Mouse (Mus musculus) liver, embryonic 12.5 days (tissue): ENCODE data around the gene Lexm. TPM values are rescaled to one million over a fixed set of nuclear protein-coding genes. Genes with fewer than 3 reads are reported as not detected.

ENCODE experiments used
- ATAC-seq: fragments of 200-750 bp; cut with Nextera tagmentation; 2 replicates; pipeline ENCODE4 v1.8.0; 2017; ENCODE audit warnings: moderate number of reproducible peaks, mild to moderate bottlenecking, moderate library complexity
- H3K27ac ChIP-seq: fragments of 300-500 bp; sonication (generic); 2 replicates; pipeline ENCODE4 v1.5.1; 2016; ENCODE audit warnings: mild to moderate bottlenecking
- H3K27me3 ChIP-seq: fragments of 300-500 bp; sonication (generic); replicated peaks from 2 replicates; pipeline ENCODE4 v1.6.1; 2016; ENCODE audit warnings: mild to moderate bottlenecking, moderate library complexity
- H3K36me3 ChIP-seq: fragments of 300-500 bp; sonication (generic); 2 replicates; pipeline ENCODE4 v1.6.1; 2016; ENCODE audit warnings: mild to moderate bottlenecking, moderate library complexity
- H3K4me1 ChIP-seq: fragments of 300-500 bp; sonication (generic); 2 replicates; pipeline ENCODE4 v1.6.1; 2016
- H3K4me2 ChIP-seq: fragments of 300-500 bp; sonication (generic); 2 replicates; pipeline ENCODE4 v1.6.1; 2016; ENCODE audit warnings: mild to moderate bottlenecking, moderate library complexity
- H3K4me3 ChIP-seq: fragments of 300-500 bp; sonication (generic); 2 replicates; pipeline ENCODE4 v1.5.1; 2016; ENCODE audit warnings: mild to moderate bottlenecking, moderate library complexity
- H3K9ac ChIP-seq: fragments of 300-500 bp; sonication (generic); 2 replicates; pipeline ENCODE4 v1.6.1; 2016; ENCODE audit warnings: mild to moderate bottlenecking, moderate library complexity
- H3K9me3 ChIP-seq: fragments of 300-500 bp; sonication (generic); replicated peaks from 2 replicates; pipeline ENCODE4 v1.6.1; 2016; ENCODE audit warnings: mild to moderate bottlenecking, moderate library complexity
- WGBS: fragments of 180-500 bp; shearing (Covaris S2); methylation state at CpG from one replicate; pipeline ENCODE4 v1.1.7; 2016; ENCODE audit not compliant: insufficient replicate concordance; 5-methylcytosine and 5-hydroxymethylcytosine counted together
- polyA plus RNA-seq: library from polyadenylated mRNA; unstranded; fragments of >200 nt; fragmentation: Nextera tagmentation; extraction: Ambion mirVana; gene quantifications from 2 replicates; pipeline ENCODE4 v1.2.1, GENCODE M21; 2016

The Lexm gene
- polyA plus RNA-seq, 1 experiment from 2014 or later: 0.26 TPM

GRCm38 (mm10) chr4:106597741-106598140 is 19.3 kb downstream of the Lexm start:
- WGBS: 62% methylated on average over 4 of the region's 4 CpGs
- no peak for ATAC-seq
- Histone ChIP-seq H3K9ac (no peak overlapping the region), H3K36me3 (no peaks in the 10 kb centered on the region), H3K4me2 (no peak overlapping the region), H3K27me3 (no peaks in the 10 kb centered on the region), H3K27ac (no peak overlapping the region), H3K4me1 (0 out of 2 replicates have a peak, but pooled peaks cover 2% of the 10 kb centered on the region), H3K9me3 (0 out of 2 replicates have a peak, but pooled peaks cover 5% of the 10 kb centered on the region), H3K4me3 (no peak overlapping the region)

DNA sequence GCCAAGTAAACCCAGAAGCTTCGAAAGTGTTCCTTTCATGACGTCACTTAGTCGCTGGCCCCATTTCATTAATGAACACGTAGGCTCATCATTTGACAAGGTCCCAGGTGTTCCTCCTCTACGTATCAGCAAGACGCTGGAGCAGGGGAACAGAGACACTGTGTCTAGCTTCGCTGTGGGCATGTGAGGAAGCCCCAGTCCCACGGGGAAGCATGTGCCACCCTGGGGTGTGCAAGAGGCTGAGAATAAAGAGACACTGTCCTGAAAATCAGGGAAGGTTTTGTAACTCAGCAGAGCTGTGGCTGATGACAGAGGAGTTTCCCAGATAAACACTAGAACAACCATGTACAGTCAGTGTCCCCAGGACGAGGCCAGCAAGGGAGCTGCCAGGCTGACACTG is 20.0 kb downstream of the Lexm start:
- Histone ChIP-seq H3K4me1 (0 out of 2 replicates have a peak, but pooled peaks cover 2% of the 10 kb centered on the region), H3K4me2 (no peak overlapping the region), H3K9ac (no peak overlapping the region), H3K27me3 (no peaks in the 10 kb centered on the region), H3K36me3 (no peaks in the 10 kb centered on the region), H3K9me3 (0 out of 2 replicates have a peak, but pooled peaks cover 5% of the 10 kb centered on the region), H3K4me3 (no peak overlapping the region), H3K27ac (no peak overlapping the region)
- no peak for ATAC-seq
- 67% methylated on average over 9 of the region's 9 CpGs for WGBS

GRCm38 (mm10) chr4:106596200-106596599 is 20.8 kb downstream of the Lexm start:
- Histone ChIP-seq H3K9me3 (0 out of 2 replicates have a peak, but pooled peaks cover 5% of the 10 kb centered on the region), H3K4me1 (0 out of 2 replicates have a peak, but pooled peaks cover 2% of the 10 kb centered on the region), H3K4me3 (no peak overlapping the region), H3K36me3 (0 out of 2 replicates have a peak, but pooled peaks cover under 1% of the 10 kb centered on the region), H3K27ac (no peak overlapping the region), H3K9ac (no peak overlapping the region), H3K4me2 (no peak overlapping the region), H3K27me3 (no peaks in the 10 kb centered on the region)
- 50% methylated on average over 3 of the region's 3 CpGs for WGBS
- ATAC-seq: no peak

- Histone ChIP-seq H3K27ac (no peak overlapping the region), H3K9ac (no peak overlapping the region), H3K4me2 (no peak overlapping the region), H3K4me1 (no peaks in the 10 kb centered on the region), H3K9me3 (no peaks in the 10 kb centered on the region), H3K36me3 (peaks cover 26% of the 10 kb centered on the region), H3K4me3 (no peak overlapping the region), H3K27me3 (no peaks in the 10 kb centered on the region)
- ATAC-seq: no peak
- 50% methylated on average over 7 of the region's 7 CpGs for WGBS
Measured at GRCm38 (mm10) chr4:106593636-106594035, 23.4 kb downstream of the Lexm start.

DNA sequence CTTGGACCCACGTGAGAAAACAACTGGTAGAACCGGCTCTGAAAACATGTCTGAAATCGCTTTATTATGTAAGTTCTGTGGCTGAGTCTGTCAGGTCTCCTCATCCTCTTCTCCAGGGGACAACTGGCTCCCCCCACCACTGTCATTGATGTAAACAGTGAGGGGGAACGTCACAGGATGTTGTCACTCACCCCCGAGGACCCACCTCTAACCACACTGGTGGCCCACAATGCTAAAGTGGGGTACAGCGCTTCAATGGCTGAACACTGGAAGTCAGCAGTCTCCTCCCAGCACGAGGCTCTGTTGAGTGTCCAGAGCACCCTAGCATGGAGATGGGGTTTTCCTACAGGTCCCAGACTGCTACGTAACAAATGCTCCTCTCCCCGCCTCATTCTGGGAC is 26.2 kb downstream of the Lexm start:
- ATAC-seq: no peak
- no peaks in the 10 kb centered on the region for H3K9me3 ChIP-seq
- 78% methylated on average over 9 of the region's 9 CpGs for WGBS
- no peak overlapping the region for H3K4me2 ChIP-seq
- H3K27me3 ChIP-seq: no peaks in the 10 kb centered on the region
- no peak overlapping the region for H3K4me3 ChIP-seq
- no peaks in the 10 kb centered on the region for H3K4me1 ChIP-seq
- H3K36me3 ChIP-seq: peaks cover 54% of the 10 kb centered on the region
- no peak overlapping the region for H3K27ac ChIP-seq
- H3K9ac ChIP-seq: no peak overlapping the region

GRCm38 (mm10) chr4:106590142-106590541 is 26.9 kb downstream of the Lexm start:
- ATAC-seq: no peak
- H3K27me3 ChIP-seq: no peaks in the 10 kb centered on the region
- no peaks in the 10 kb centered on the region for H3K4me1 ChIP-seq
- H3K9ac ChIP-seq: no peak overlapping the region
- H3K9me3 ChIP-seq: no peaks in the 10 kb centered on the region
- no peak overlapping the region for H3K4me2 ChIP-seq
- H3K4me3 ChIP-seq: no peak overlapping the region
- H3K27ac ChIP-seq: 0 out of 2 replicates have a peak overlapping the region, but pooled peaks have one; percentile 6
- 75% methylated on average over 9 of the region's 9 CpGs for WGBS
- peaks cover 61% of the 10 kb centered on the region for H3K36me3 ChIP-seq

DNA sequence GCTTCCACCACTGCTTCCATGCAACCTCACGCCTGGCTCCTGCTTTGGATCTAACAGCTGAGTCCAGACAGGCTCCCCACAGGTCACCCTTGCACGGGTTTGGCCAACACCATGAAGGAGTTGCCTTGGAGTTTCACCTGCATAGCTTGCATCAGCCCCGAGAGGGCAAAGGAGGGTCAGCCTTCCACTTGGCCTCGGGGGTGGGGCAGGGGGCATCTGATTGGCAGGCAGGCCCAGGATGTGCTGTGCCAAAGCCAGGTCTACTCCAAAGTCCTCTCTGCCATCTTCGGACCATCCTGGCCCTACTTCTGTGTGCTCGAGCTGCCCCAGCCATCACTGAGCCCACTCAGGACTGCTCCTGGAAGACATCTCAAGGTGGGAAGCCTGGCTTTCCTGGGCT is 30.0 kb downstream of the Lexm start:
- Histone ChIP-seq H3K9ac (no peak overlapping the region), H3K27ac (no peak overlapping the region), H3K4me3 (no peak overlapping the region), H3K4me2 (no peak overlapping the region), H3K9me3 (no peaks in the 10 kb centered on the region), H3K4me1 (peaks cover 30% of the 10 kb centered on the region), H3K27me3 (no peaks in the 10 kb centered on the region), H3K36me3 (peaks cover 90% of the 10 kb centered on the region)
- no peak for ATAC-seq
- WGBS: 76% methylated on average over 6 of the region's 6 CpGs

DNA sequence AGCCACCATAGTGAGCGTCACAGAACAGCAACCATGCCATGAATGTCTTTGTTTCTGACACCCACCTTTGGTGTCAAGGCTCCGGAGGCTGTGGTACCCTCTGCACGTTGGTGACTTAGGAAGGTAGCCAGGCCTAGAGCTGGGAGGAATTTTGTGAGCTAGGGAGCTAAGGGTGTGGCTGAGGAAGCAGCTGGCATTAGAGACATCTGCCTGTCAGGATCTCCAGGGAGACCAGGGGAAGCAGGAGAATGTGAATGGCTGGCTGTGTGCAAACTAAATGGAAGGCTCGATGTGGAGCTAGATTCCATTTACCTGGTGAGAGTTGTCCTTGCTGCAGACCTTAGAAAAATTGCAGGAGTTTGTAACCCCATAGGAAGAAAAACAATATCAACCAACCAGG is 32.4 kb downstream of the Lexm start:
- 80% methylated on average over 4 of the region's 4 CpGs for WGBS
- H3K36me3 ChIP-seq: peaks cover 98% of the 10 kb centered on the region
- no peak for ATAC-seq
- H3K4me3 ChIP-seq: no peak overlapping the region
- no peaks in the 10 kb centered on the region for H3K9me3 ChIP-seq
- peaks cover 54% of the 10 kb centered on the region for H3K4me1 ChIP-seq
- H3K27ac ChIP-seq: peak overlapping the region; percentile 99
- H3K27me3 ChIP-seq: no peaks in the 10 kb centered on the region
- H3K4me2 ChIP-seq: no peak overlapping the region
- H3K9ac ChIP-seq: no peak overlapping the region

DNA sequence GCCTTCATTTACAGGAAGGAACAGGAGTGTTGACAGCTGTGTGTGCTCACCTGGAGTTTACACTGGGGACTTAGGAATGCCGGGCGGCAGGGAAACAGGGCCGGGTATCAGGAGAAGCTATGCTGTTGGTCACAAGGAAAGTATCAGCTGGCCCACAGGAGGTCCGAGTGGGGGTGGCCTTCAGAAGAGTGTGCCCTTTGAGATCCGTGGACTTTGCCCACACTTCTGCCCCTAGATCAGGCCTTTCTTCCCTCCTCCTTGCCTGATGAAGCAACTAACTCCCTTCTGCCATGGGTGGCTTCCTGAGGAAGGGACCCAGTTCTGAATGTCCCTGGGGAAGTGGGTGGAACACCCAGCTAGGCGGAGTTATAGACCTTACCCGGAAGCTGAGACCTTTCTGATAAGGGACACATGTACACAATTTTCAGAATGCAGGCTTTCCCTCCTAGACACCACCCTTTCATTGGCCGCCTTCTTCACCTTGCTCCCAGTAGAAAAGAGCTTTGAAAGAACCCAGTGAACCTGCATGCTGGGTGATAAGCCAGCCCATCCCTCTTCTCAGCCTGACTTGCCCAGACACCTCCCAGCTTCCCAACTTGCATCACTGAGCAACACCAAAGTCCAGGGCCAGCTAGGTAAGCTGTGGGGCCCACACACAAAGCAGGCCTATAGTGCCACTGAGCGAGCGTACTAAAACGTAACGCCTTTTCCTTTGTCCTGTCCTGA is 34.5 kb downstream of the Lexm start:
- Histone ChIP-seq H3K27ac (peak overlapping the region; percentile 99), H3K4me1 (peaks cover 61% of the 10 kb centered on the region), H3K4me3 (peak overlapping the region; percentile 31), H3K9ac (peak overlapping the region; percentile 64), H3K27me3 (no peaks in the 10 kb centered on the region), H3K9me3 (no peaks in the 10 kb centered on the region), H3K36me3 (peaks cover 98% of the 10 kb centered on the region), H3K4me2 (peak overlapping the region; percentile 67)
- WGBS: 46% methylated on average over 12 of the region's 12 CpGs
- peak; percentile 95 for ATAC-seq

DNA sequence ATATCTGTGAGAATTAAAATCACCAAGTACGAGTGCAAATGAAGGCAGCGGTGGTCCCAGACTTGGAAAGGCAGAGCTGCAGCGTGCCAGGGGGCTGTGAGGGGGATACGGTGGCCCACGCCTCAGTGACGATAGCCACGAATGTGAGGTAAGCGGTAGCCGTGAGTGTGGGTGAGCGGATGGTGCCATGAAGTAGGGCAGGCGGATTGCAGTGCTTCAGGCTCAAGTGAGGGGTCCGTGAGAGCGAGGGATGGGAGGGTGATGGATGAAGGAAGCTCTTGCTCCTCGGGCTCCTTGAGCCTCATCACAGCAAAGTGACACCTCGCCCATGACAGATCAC is 35.2 kb downstream of the Lexm start:
- no peaks in the 10 kb centered on the region for H3K9me3 ChIP-seq
- H3K4me1 ChIP-seq: peaks cover 61% of the 10 kb centered on the region
- no peaks in the 10 kb centered on the region for H3K27me3 ChIP-seq
- H3K4me3 ChIP-seq: peak overlapping the region; percentile 31
- peak overlapping the region; percentile 67 for H3K4me2 ChIP-seq
- no peak for ATAC-seq
- peak overlapping the region; percentile 99 for H3K27ac ChIP-seq
- H3K9ac ChIP-seq: peak overlapping the region; percentile 64
- H3K36me3 ChIP-seq: peaks cover 98% of the 10 kb centered on the region
- 73% methylated on average over 15 of the region's 15 CpGs for WGBS

- Histone ChIP-seq H3K36me3 (peaks cover 98% of the 10 kb centered on the region), H3K27me3 (no peaks in the 10 kb centered on the region), H3K4me3 (peak overlapping the region; percentile 31; the same call in 1 of the 2 replicates), H3K9ac (peak overlapping the region; percentile 64; the same call in 1 of the 2 replicates), H3K4me1 (peaks cover 65% of the 10 kb centered on the region), H3K9me3 (no peaks in the 10 kb centered on the region), H3K4me2 (peak overlapping the region; percentile 67), H3K27ac (peak overlapping the region; percentile 99)
- ATAC-seq: no peak
- 62% methylated on average over 14 of the region's 14 CpGs for WGBS
Measured at GRCm38 (mm10) chr4:106581176-106581864, 35.7 kb downstream of the Lexm start.

DNA sequence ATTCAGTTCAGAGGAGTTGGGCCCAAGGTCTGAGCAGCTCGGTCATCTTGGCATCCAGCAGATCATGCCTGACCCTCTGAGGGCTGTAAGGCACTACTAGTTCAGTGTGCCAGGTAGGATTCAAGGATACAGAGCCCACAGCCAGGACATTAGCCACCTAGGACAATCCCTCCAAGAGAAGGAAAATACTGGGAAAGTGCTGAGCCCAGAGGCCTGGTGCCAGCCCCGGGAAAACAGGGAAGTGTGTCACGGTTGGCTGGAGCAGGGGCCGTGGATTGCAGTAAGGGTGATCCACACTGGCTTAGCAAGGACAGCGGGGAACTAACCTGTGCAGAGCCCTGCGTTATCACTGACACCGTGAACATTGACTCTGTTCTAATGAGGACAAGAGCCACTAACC is 39.5 kb downstream of the Lexm start:
- Histone ChIP-seq H3K9me3 (no peaks in the 10 kb centered on the region), H3K27me3 (no peaks in the 10 kb centered on the region), H3K9ac (no peak overlapping the region), H3K4me2 (no peak overlapping the region), H3K4me3 (no peak overlapping the region), H3K27ac (no peak overlapping the region), H3K4me1 (peaks cover 47% of the 10 kb centered on the region), H3K36me3 (peaks cover 100% of the 10 kb centered on the region)
- WGBS: 88% methylated on average over 7 of the region's 7 CpGs
- ATAC-seq: no peak
